Mouse (Mus musculus) heart, embryonic 13.5 days (tissue): ENCODE data around the gene Sort1. TPM values are rescaled to one million over a fixed set of nuclear protein-coding genes. Genes with fewer than 3 reads are reported as not detected.
"Not testable (repeated sequence)": the region's sequence is repeated elsewhere in the genome, so short reads cannot be mapped to it uniquely, and the experiment has no call there.

Experiments used
- ATAC-seq: fragments of 200-750 bp; cut with Nextera tagmentation; 2 replicates; pipeline ENCODE4 v1.8.0; 2017; ENCODE audit warnings: moderate TSS enrichment; ENCODE audit not compliant: insufficient number of reproducible peaks, low FRiP score, low TSS enrichment; ENCODE audit errors: extremely low read depth
- H3K27ac ChIP-seq: fragments of 300-500 bp; sonication (generic); replicated peaks from 2 replicates; pipeline ENCODE4 v1.5.1; 2015; ENCODE audit warnings: moderate library complexity, mild to moderate bottlenecking, inconsistent platforms
- H3K27me3 ChIP-seq: fragments of 300-500 bp; sonication (generic); replicated peaks from 2 replicates; pipeline ENCODE4 v1.6.1; 2015; ENCODE audit warnings: mild to moderate bottlenecking, inconsistent platforms
- H3K36me3 ChIP-seq: fragments of 300-500 bp; sonication (generic); 2 replicates; pipeline ENCODE4 v1.6.1; 2015; ENCODE audit warnings: mild to moderate bottlenecking, inconsistent platforms
- H3K4me1 ChIP-seq: fragments of 300-500 bp; sonication (generic); 2 replicates; pipeline ENCODE4 v1.6.1; 2015; ENCODE audit warnings: inconsistent platforms
- H3K4me2 ChIP-seq: fragments of 300-500 bp; sonication (generic); 2 replicates; pipeline ENCODE4 v1.6.1; 2015; ENCODE audit warnings: inconsistent platforms, mild to moderate bottlenecking, moderate library complexity
- H3K4me3 ChIP-seq: fragments of 300-500 bp; sonication (generic); 2 replicates; pipeline ENCODE4 v1.5.1; 2015; ENCODE audit warnings: moderate library complexity, mild to moderate bottlenecking, inconsistent platforms
- H3K9ac ChIP-seq: fragments of 300-500 bp; sonication (generic); 2 replicates; pipeline ENCODE4 v1.6.1; 2015; ENCODE audit warnings: inconsistent platforms, mild to moderate bottlenecking, moderate library complexity
- H3K9me3 ChIP-seq: fragments of 300-500 bp; sonication (generic); 2 replicates; pipeline ENCODE4 v1.6.1; 2016; ENCODE audit warnings: inconsistent platforms
- WGBS: fragments of 180-500 bp; shearing (Covaris S2); methylation state at CpG from one replicate; pipeline ENCODE4 v1.1.7; 2015; ENCODE audit warnings: mixed read lengths; 5-methylcytosine and 5-hydroxymethylcytosine counted together
- polyA plus RNA-seq: library from polyadenylated mRNA; unstranded; fragments of >200 nt; fragmentation: Nextera tagmentation; extraction: Ambion mirVana; gene quantifications from 2 replicates; pipeline ENCODE4 v1.2.1, GENCODE M21; 2015

The Sort1 gene
- 8.9 and 11.9 TPM in 2 replicates for polyA plus RNA-seq

DNA sequence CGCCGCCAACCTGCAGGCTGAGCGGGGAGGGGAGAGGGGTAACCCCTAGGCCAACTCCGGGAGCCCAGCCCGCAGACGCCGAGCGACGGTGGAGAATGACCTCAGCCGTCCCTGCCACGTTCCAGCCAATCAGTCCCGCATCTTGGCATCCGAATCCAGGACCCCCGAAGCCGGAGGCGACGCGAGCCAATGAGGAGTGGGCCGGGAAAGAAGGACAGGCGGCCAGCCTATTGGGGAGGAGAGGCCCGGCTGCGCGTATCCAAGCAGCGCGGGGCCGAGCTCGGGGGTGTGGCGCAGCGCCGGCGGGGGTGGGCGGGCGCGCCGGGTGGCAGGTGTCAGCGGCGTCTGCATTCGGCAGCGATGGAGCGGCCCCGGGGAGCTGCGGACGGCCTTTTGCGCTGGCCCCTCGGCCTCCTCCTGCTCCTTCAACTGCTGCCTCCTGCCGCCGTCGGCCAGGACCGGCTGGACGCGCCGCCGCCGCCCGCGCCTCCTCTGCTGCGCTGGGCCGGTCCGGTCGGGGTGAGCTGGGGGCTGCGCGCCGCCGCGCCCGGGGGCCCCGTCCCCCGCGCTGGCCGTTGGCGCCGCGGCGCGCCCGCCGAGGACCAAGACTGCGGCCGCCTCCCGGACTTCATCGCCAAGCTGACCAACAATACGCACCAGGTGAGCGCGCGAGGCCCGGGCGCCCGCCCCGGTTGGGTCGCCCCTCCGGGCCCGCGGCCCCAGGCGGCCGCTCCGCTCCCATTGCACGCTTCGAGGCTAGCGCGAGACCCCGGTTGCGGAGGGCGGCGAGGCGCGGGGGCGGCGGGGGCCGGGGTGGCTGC is at the start of gene Sort1:
Sort1 (plus strand) TSS at position 302 of the 821 bp plus-strand sequence.
- Histone ChIP-seq H3K9ac (peak within 1 kb of the TSS; percentile 96), H3K4me1 (peaks cover 54% of the 10 kb centered on the region), H3K4me2 (peak within 1 kb of the TSS; percentile 88), H3K27me3 (no peaks in the 10 kb centered on the region), H3K36me3 (peaks cover 16% of the 10 kb centered on the region), H3K9me3 (no peaks in the 10 kb centered on the region), H3K27ac (peak within 1 kb of the TSS; percentile 81), H3K4me3 (peak within 1 kb of the TSS; percentile 94)
- under 1% methylated on average over 97 of the region's 109 CpGs for WGBS
- ATAC-seq = peak; percentile 93

DNA sequence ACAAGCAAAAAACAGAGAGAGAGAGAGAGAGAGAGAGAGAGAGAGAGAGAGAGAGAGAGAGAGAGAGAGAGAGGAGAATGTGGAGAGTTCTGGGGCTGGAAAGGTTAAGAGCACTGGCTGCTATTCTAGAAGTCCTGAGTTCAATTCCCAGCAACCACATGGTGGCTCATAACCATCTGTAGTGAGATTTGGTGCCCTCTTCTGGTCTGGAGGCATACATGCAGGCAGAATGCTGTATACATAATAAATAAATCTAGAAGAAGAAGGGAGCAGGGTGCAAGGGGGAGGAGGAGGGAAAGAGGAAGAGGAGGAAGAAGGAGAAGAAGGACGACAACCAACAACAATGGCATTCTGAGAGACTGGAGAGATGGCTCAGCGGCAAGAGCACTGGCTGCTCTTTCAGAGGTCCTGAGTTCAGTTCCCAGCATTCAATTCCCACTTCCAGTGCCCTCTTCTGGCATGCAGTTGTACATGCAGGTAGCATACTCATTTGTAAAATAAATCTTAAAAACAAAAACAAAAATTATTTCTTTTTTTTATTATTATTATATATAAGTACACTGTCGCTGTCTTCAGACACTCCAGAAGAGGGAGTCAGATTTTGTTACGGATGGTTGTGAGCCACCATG is 46.3 kb upstream of the Sort1 start:
- not testable (repeated sequence) for H3K4me3 ChIP-seq, ATAC-seq, H3K4me2 ChIP-seq, H3K9ac ChIP-seq, H3K36me3 ChIP-seq, H3K9me3 ChIP-seq, H3K27ac ChIP-seq, H3K27me3 ChIP-seq, H3K4me1 ChIP-seq
- 83% methylated on average over 4 of the region's 4 CpGs for WGBS

DNA sequence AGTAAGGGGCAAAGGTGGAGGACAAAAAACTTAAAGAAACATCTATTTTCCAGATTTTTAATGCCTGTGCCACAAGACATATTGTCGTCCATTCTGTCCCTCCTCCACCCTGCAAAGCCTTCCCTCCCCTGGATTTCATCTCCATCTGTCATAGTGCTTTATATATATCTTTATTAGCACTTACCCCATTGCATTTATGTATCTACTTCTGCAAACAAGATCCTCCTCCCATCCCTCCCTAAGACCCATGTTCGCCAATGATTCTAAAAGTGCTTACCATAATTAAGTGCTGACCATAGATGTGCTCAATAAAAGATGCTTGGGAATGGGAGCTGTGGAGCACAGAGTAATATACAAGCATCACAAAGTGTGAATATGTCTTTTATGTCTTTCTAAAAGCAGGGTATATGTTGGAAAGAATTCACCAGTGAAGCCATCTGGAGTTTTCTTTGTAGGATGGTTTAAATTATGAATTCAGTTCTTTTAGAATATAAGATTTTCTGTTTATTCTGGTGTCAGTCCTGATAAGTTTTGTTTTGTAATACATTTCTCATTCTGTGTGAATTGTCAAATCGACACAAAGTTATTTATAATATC is 42.5 kb upstream of the Sort1 start:
- Histone ChIP-seq H3K9ac (no peak overlapping the region), H3K36me3 (no peaks in the 10 kb centered on the region), H3K4me2 (no peak overlapping the region), H3K4me3 (no peak overlapping the region), H3K4me1 (no peaks in the 10 kb centered on the region), H3K9me3 (0 out of 2 replicates have a peak, but pooled peaks cover 2% of the 10 kb centered on the region), H3K27ac (no peak overlapping the region), H3K27me3 (0 out of 2 replicates have a peak, but pooled peaks cover 3% of the 10 kb centered on the region)
- WGBS = 81% methylated on average over 3 of the region's 3 CpGs
- ATAC-seq = no peak

DNA sequence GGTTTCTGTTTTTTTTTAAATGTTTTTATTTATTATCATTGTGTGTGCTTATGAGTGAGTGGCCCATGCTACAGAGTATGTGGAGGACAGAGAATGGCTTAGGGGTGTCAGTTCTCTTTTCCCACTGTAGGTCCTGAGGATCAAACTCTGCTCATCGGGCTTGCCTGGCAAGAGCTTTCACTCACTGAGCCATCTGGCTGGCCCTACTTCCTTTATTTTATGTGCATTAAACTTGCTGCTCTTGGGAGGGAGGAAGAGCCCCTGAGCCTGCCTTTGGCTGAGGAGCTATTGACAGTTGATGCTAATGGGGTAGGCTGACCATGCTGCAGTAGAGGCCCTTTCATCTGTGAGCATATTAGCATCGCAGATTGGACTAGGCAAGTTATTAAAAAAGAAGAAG is 37.0 kb upstream of the Sort1 start:
- Histone ChIP-seq H3K9ac (no peak overlapping the region), H3K27ac (no peak overlapping the region), H3K27me3 (no peaks in the 10 kb centered on the region), H3K4me3 (no peak overlapping the region), H3K4me2 (no peak overlapping the region), H3K4me1 (no peaks in the 10 kb centered on the region), H3K36me3 (no peaks in the 10 kb centered on the region), H3K9me3 (0 out of 2 replicates have a peak, but pooled peaks cover under 1% of the 10 kb centered on the region)
- 77% methylated on average over 2 of the region's 2 CpGs for WGBS
- no peak for ATAC-seq

DNA sequence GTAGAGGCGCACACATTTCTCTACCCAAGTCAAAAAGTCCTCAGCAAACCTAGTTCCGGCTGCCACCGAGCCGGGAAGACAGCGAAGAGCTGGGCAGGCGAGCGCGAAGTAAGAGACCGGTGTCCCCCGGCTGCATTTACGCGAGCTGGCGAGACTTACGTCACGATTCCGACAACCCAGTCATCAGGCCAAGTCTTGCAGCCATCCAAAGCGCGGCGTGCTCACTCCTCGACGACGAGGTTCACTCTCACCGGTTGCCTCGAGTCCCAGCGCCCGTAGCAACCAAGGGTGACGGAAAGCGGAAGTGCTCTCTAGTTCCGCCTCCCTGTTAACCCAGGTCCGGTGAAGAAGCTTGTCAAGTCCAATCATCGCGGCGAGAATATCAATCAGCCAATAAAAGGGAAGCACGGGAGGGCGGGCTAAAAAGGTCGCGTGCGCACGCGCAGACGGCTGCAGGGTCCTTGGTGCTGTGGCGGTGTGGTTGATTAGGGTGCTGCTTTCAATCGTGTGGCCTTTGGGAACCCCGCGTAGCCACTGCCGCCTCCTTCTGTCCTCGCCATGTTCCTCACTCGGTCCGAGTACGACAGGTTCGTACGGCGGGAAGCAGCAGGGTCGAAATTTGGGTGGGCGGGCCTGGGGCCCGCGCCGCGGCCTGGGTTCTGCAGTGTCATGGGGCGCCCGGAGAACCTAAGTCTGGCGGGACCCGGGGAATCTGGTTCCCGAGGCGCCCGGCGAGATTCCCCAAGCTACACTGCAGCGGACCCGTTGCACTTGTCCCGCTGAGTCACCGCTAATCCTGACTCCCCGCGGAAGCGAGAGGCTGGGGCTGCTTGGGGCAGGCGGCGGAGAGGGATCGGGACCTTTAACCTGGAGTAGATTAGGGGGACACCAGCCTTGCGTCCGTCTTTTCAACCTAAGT is 26.9 kb upstream of the Sort1 start, which contains the start of gene Psma5:
Psma5 (plus strand) TSS at position 208 of the 919 bp plus-strand sequence.
- Histone ChIP-seq H3K4me2 (peak within 1 kb of the TSS; percentile 96), H3K4me3 (peak within 1 kb of the TSS; percentile 99), H3K9ac (peak within 1 kb of the TSS; percentile 98), H3K36me3 (peaks cover 3% of the 10 kb centered on the region), H3K27ac (peak within 1 kb of the TSS; percentile 74), H3K4me1 (peaks cover 25% of the 10 kb centered on the region), H3K27me3 (no peaks in the 10 kb centered on the region), H3K9me3 (no peaks in the 10 kb centered on the region)
- peak; percentile 96 for ATAC-seq
- under 1% methylated on average over 79 of the region's 79 CpGs for WGBS

DNA sequence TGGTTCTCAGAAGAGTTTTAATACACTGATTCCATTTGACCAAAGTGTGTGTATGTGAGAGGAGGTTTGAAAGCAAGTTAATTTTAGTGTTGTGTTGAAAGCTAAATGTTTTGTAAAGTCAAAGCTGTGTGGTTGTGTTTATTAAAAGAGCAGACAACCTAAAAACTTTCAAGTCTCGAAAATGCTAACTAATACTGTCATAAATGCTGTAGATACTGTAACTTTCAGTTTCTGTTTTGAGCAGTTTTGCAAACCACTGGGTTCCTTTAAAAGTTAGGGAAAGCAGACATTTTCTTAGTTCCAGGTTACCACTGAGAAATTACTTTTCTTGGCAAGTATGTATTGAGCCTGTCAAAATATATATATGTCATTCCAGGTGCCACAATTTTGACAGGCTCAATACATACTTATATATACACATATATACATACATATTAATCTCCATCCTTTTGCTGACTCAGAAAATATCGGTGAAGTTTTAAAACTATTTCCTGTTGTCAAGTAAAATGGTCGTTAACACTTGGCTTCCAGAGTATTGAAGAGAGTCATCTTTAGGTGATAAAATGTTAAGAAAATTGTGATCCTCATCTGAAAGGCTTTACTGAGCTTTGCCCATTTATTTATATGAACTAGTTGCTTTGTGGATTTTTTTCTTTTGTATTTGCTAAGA is 25.9 kb upstream of the Sort1 start:
- ATAC-seq = no peak
- peaks cover 12% of the 10 kb centered on the region for H3K36me3 ChIP-seq
- H3K27ac ChIP-seq = peak overlapping the region; percentile 69
- H3K9me3 ChIP-seq = no peaks in the 10 kb centered on the region
- peak overlapping the region; percentile 96 for H3K4me2 ChIP-seq
- H3K4me3 ChIP-seq = peak overlapping the region; percentile 99
- peak overlapping the region; percentile 98 for H3K9ac ChIP-seq
- 49% methylated on average over 3 of the region's 3 CpGs for WGBS
- peaks cover 25% of the 10 kb centered on the region for H3K4me1 ChIP-seq
- H3K27me3 ChIP-seq = no peaks in the 10 kb centered on the region

DNA sequence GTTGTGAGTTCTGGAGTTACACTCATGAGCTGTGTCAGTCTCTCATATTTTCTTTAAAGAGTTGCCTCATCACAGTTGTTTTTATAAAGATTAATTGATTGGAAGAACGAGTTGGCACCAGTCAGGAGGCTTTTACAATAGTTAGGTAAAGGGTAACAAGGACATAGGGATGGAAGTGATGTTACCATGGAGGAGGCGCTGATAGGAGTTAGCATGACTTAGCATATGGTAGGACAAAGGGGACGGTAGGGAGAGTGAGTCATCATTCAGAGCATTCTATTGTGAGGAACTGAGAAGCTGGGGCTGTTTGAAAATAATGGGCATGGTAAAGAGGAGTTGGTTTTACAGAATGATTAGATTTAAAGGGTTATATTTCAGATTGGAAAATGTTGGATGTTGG is 24.6 kb upstream of the Sort1 start:
- H3K4me2 ChIP-seq = peak overlapping the region; percentile 96
- no peak for ATAC-seq
- H3K4me1 ChIP-seq = peaks cover 25% of the 10 kb centered on the region

DNA sequence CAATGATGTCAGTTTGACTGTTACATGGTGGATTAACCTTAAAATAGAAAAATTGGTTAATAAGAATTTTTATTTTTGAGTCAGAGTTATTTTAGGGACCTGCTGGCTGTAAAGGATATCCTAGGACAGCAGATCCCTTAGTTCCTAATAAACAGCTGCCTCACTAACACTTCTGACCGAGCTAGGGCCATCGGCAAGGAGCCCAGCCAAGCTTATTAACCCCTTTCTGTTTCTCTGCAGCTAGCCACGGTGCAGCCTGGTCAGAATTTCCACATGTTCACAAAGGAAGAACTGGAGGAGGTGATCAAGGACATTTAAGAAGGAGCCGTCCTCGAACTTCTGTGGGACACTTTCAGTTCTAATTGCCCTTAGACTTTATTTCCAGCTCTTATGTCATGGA is 4.4 kb upstream of the Sort1 start:
- H3K4me1 ChIP-seq, H3K9me3 ChIP-seq, H3K4me3 ChIP-seq, ATAC-seq, H3K27ac ChIP-seq, H3K4me2 ChIP-seq, H3K27me3 ChIP-seq, H3K9ac ChIP-seq: not testable (repeated sequence)
- WGBS = 76% methylated on average over 5 of the region's 5 CpGs
- H3K36me3 ChIP-seq = peaks cover 60% of the 10 kb centered on the region

More for the DNA sequence above, 24.6 kb upstream of the Sort1 start:
- Histone ChIP-seq H3K27ac (no peak overlapping the region), H3K9me3 (no peaks in the 10 kb centered on the region), H3K4me3 (peak overlapping the region; percentile 99; the same call in 1 of the 2 replicates), H3K36me3 (peaks cover 23% of the 10 kb centered on the region), H3K9ac (0 out of 2 replicates have a peak overlapping the region, but pooled peaks have one; percentile 98), H3K27me3 (no peaks in the 10 kb centered on the region)
- 53% methylated on average over 3 of the region's 3 CpGs for WGBS

DNA sequence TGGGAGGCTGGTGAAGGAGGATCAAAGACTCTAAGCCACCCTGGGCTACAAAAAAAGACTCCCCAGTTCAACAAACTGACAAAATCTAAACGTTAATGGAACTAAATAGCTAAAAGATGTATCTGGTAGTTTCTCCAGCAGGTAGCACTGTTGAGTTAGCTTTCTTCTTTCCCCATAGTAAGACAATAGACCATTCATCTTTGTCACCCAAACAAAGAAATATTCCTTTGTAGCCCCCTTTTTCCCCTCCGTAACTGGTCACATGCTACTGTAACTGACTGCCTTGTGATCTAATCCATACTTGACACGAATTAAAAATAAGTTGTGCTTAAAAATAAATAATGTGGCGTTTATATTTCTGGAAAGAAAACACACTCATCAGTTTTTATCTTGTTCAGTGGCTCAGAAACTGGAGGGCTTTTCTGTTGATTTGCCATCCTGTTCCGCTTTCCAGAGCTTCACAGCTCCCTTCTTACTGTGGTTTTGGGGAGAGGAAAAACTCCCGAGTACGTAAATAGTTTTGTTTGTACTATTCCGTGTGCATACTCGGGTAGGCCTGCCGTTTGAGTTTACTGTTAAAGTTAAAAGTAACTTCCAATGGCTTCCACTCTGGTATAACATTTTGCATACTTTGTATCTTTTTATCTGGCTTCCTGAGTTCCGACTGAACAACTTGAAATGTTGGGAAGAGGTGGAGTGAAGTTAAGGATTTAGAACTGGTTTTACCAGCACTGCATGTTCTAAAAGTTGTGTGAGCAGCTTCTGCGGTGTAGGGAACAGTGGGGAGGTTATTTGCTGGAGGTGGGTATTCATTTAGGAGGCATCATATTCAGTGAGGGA is 1.3 kb upstream of the Sort1 start:
- Histone ChIP-seq H3K4me2 (peak overlapping the region; percentile 88), H3K27me3 (no peaks in the 10 kb centered on the region), H3K4me3 (peak overlapping the region; percentile 94), H3K36me3 (peaks cover 30% of the 10 kb centered on the region), H3K9ac (peak overlapping the region; percentile 96), H3K27ac (peak overlapping the region; percentile 81), H3K4me1 (peaks cover 40% of the 10 kb centered on the region), H3K9me3 (no peaks in the 10 kb centered on the region)
- no peak for ATAC-seq
- 34% methylated on average over 12 of the region's 12 CpGs for WGBS

DNA sequence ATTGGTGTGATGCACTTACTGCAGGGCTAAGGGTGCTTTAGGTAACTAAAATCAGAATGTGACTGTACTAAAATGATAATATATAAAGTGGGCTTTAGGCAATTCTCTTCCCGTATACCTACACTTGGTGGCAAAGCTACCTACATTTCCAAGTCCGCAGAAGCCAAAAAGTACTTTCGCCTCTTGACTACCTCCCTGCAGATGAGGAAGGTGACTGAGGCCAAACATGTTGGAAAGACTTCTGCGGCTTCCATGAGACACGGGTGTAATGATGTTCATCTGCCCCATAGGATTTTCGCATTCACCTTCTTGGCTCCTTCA is 681 bp upstream of the Sort1 start:
- Histone ChIP-seq H3K4me2 (peak overlapping the region; percentile 88), H3K27me3 (no peaks in the 10 kb centered on the region), H3K27ac (peak overlapping the region; percentile 81), H3K4me3 (peak overlapping the region; percentile 94), H3K4me1 (peaks cover 46% of the 10 kb centered on the region), H3K36me3 (peaks cover 24% of the 10 kb centered on the region), H3K9me3 (no peaks in the 10 kb centered on the region), H3K9ac (peak overlapping the region; percentile 96)
- ATAC-seq = no peak
- WGBS = 14% methylated on average over 6 of the region's 6 CpGs
